Mouse (Mus musculus): Measurements from ENCODE around the gene Ngfr. TPM values are rescaled to one million over a fixed set of nuclear protein-coding genes. Genes with fewer than 3 reads are reported as not detected.

Gene Ngfr
- total and polyA plus RNA-seq, 2 experiments from 2014 or later, result 1.5 to 2.0 TPM

- TF ChIP-seq EP300 (IDR thresholded peaks at IDR 0.05; ENCODE audit: low read depth), result no peak
- no peak for TF ChIP-seq CTCF (IDR thresholded peaks at IDR 0.05; ENCODE audit: low read depth)
- no peaks in the 10 kb centered on the region for H3K4me1 ChIP-seq (ENCODE audit: control insufficient read depth, insufficient read depth)
- WGBS, result 42% methylated on average over 14 of the region's 14 CpGs
These were observed 10.9 kb upstream of the Ngfr start for GRCm38 (mm10) chr11:95598214-95599062.

GRCm38 (mm10) chr11:95597741-95598140 lies 10.2 kb upstream of the Ngfr start:
- 43% methylated on average over 13 of the region's 13 CpGs for WGBS
- DNase-seq (ENCODE audit: low spot score) (no peak), ATAC-seq (ENCODE audit: insufficient read depth, low read depth) (no peak)
- H3K27ac ChIP-seq (ENCODE audit: low read depth), result no peak overlapping the region
- H3K4me1 ChIP-seq (ENCODE audit: control insufficient read depth, insufficient read depth), result no peaks in the 10 kb centered on the region
- no peak overlapping the region for H3K4me2 ChIP-seq (ENCODE audit: low read depth, low read length)
- no peak overlapping the region for H3K9ac ChIP-seq (replicated peaks; ENCODE audit: low read depth, low read length)
- TF ChIP-seq CTCF (IDR thresholded peaks at IDR 0.05; ENCODE audit: low read depth) (no peak), EP300 (IDR thresholded peaks at IDR 0.05; ENCODE audit: low read depth) (no peak)
- no peak overlapping the region for H3K4me3 ChIP-seq (ENCODE audit: low read depth, low read length)
- peaks cover 60% of the 10 kb centered on the region for H3K27me3 ChIP-seq (ENCODE audit: control insufficient read depth, insufficient read depth, low read length)
- no peaks in the 10 kb centered on the region for H3K36me3 ChIP-seq (replicated peaks; ENCODE audit: control insufficient read depth, insufficient read depth, low read length)
- no peaks in the 10 kb centered on the region for H3K9me3 ChIP-seq (replicated peaks; ENCODE audit: control insufficient read depth, low read length)

More at GRCm38 (mm10) chr11:95598214-95599062, 10.9 kb upstream of the Ngfr start:
- Histone ChIP-seq H3K4me3 (ENCODE audit: low read depth, low read length) (no peak overlapping the region), H3K9ac (replicated peaks; ENCODE audit: low read depth, low read length) (no peak overlapping the region), H3K27me3 (ENCODE audit: control insufficient read depth, insufficient read depth, low read length) (peaks cover 57% of the 10 kb centered on the region), H3K4me2 (ENCODE audit: low read depth, low read length) (no peak overlapping the region), H3K36me3 (replicated peaks; ENCODE audit: control insufficient read depth, insufficient read depth, low read length) (no peaks in the 10 kb centered on the region), H3K9me3 (replicated peaks; ENCODE audit: control insufficient read depth, low read length) (no peaks in the 10 kb centered on the region), H3K27ac (ENCODE audit: low read depth) (no peak overlapping the region)
- no peak for ATAC-seq (ENCODE audit: insufficient read depth, low read depth)
- no peak for DNase-seq (ENCODE audit: low spot score)

GRCm38 (mm10) chr11:95596704-95597103 lies 9.2 kb upstream of the Ngfr start:
- Histone ChIP-seq H3K4me2 (ENCODE audit: low read depth, low read length) (no peak overlapping the region), H3K9me3 (replicated peaks; ENCODE audit: control insufficient read depth, low read length) (no peaks in the 10 kb centered on the region), H3K4me1 (ENCODE audit: control insufficient read depth, insufficient read depth) (no peaks in the 10 kb centered on the region), H3K9ac (replicated peaks; ENCODE audit: low read depth, low read length) (no peak overlapping the region), H3K27me3 (ENCODE audit: control insufficient read depth, insufficient read depth, low read length) (peaks cover 68% of the 10 kb centered on the region), H3K36me3 (replicated peaks; ENCODE audit: control insufficient read depth, insufficient read depth, low read length) (no peaks in the 10 kb centered on the region), H3K27ac (ENCODE audit: low read depth) (no peak overlapping the region), H3K4me3 (ENCODE audit: low read depth, low read length) (no peak overlapping the region)
- DNase-seq (ENCODE audit: low spot score) (no peak), ATAC-seq (ENCODE audit: insufficient read depth, low read depth) (no peak)
- no peak for TF ChIP-seq EP300 (IDR thresholded peaks at IDR 0.05; ENCODE audit: low read depth)
- no peak for TF ChIP-seq CTCF (IDR thresholded peaks at IDR 0.05; ENCODE audit: low read depth)
- WGBS, result 39% methylated on average over 11 of the region's 11 CpGs

GRCm38 (mm10) chr11:95596150-95596515 lies 8.6 kb upstream of the Ngfr start:
- no peak overlapping the region for H3K9ac ChIP-seq (replicated peaks; ENCODE audit: low read depth, low read length)
- H3K27me3 ChIP-seq (ENCODE audit: control insufficient read depth, insufficient read depth, low read length), result peaks cover 71% of the 10 kb centered on the region
- no peaks in the 10 kb centered on the region for H3K9me3 ChIP-seq (replicated peaks; ENCODE audit: control insufficient read depth, low read length)
- no peak for ATAC-seq (ENCODE audit: insufficient read depth, low read depth)
- TF ChIP-seq EP300 (IDR thresholded peaks at IDR 0.05; ENCODE audit: low read depth), result no peak
- no peak for TF ChIP-seq CTCF (IDR thresholded peaks at IDR 0.05; ENCODE audit: low read depth)
- H3K4me1 ChIP-seq (ENCODE audit: control insufficient read depth, insufficient read depth), result no peaks in the 10 kb centered on the region
- no peaks in the 10 kb centered on the region for H3K36me3 ChIP-seq (replicated peaks; ENCODE audit: control insufficient read depth, insufficient read depth, low read length)
- no peak overlapping the region for H3K4me2 ChIP-seq (ENCODE audit: low read depth, low read length)
- no peak overlapping the region for H3K4me3 ChIP-seq (ENCODE audit: low read depth, low read length)
- H3K27ac ChIP-seq (ENCODE audit: low read depth), result no peak overlapping the region
- no peak for DNase-seq (ENCODE audit: low spot score)
- 69% methylated on average over 5 of the region's 5 CpGs for WGBS

GRCm38 (mm10) chr11:95595438-95596149 lies 8.1 kb upstream of the Ngfr start:
- Histone ChIP-seq H3K27ac (ENCODE audit: low read depth) (no peak overlapping the region), H3K4me1 (ENCODE audit: control insufficient read depth, insufficient read depth) (no peaks in the 10 kb centered on the region), H3K4me3 (ENCODE audit: low read depth, low read length) (no peak overlapping the region), H3K4me2 (ENCODE audit: low read depth, low read length) (no peak overlapping the region), H3K9me3 (replicated peaks; ENCODE audit: control insufficient read depth, low read length) (no peaks in the 10 kb centered on the region), H3K27me3 (ENCODE audit: control insufficient read depth, insufficient read depth, low read length) (peaks cover 74% of the 10 kb centered on the region), H3K9ac (replicated peaks; ENCODE audit: low read depth, low read length) (no peak overlapping the region), H3K36me3 (replicated peaks; ENCODE audit: control insufficient read depth, insufficient read depth, low read length) (no peaks in the 10 kb centered on the region)
- TF ChIP-seq EP300 (IDR thresholded peaks at IDR 0.05; ENCODE audit: low read depth), result no peak
- TF ChIP-seq CTCF (IDR thresholded peaks at IDR 0.05; ENCODE audit: low read depth), result no peak
- WGBS, result 46% methylated on average over 10 of the region's 10 CpGs
- DNase-seq (ENCODE audit: low spot score) (no peak), ATAC-seq (ENCODE audit: insufficient read depth, low read depth) (no peak)
